10 mouse cellular contexts compared by ENCODE assay signal in the genomic region with DNA sequence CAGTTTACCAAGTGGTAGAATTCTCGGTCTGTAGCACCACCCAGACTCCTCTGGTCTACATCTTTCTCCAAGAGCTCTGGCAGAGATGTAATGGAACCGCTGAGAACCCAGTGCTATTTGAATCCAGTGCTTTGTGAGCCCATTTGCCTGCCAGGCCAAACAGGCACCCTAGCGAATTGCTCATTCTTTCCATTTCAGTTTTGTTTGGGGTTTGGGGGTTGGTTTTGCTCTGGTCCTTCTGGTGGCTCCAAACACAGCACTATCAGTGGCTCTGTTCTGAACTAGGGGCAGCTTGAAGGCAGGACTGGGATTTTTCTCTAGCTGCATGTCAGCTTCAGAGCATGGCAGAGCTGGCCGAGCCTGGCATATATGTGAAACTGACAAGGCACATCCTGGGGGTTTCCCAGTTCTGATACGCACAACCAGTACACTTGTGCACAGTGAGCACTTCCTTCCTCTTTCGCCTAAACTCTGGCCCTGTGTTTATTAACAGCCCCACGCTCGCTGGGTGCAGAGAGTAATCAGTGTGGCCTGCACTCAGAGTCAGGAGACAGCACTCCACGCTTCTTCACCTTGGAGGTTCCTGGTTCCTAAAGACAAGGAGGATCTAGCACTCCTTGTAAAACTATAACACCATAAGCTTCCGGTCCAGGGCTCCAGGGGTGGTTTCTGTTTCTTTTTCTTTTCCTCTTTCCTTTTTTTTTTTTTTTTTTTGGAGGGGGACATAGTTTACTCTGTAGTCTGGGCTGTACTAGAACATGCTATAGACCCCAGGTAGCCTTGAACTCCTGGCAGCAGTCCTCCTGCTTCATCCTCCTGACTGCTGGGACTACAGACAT. TPM values are rescaled to one million over a fixed set of nuclear protein-coding genes. Genes with fewer than 3 reads are reported as not detected.
DNase-seq lines count a peak whose midpoint lies in the region; ATAC-seq and TF ChIP-seq lines count a peak whose summit lies in the region.
"Had no signal": no experiment of that assay in that cellular context is flagged by ENCODE, and none has a peak within 500 bp of the region (broad histone marks: within the 10 kb centered on the region; RNA-seq: fewer than 3 reads in every experiment).

No protein-coding gene starts in this region.

- peaks cover 6% of the 10 kb centered on the region; the same call in 1 of the 2 replicates for H3K4me1 ChIP-seq in kidney, adult 2 months (ENCODE audit: control insufficient read depth, insufficient read depth, low read length)
- H3K4me1 ChIP-seq in lung, embryonic 16.5 days (replicated peaks; ENCODE audit: control insufficient read depth, insufficient read depth, low read length): peaks cover 3% of the 10 kb centered on the region
- H3K4me1 ChIP-seq in hindbrain, embryonic 16.5 days (ENCODE audit: control insufficient read depth, insufficient read depth, low read depth, low read length): no peaks in the 10 kb centered on the region

- 0 out of 2 replicates have a peak overlapping the region, but pooled peaks have one; percentile 19 for H3K9ac ChIP-seq in lung, embryonic 16.5 days (ENCODE audit: low read length)
- no peak overlapping the region for H3K9ac ChIP-seq in hindbrain, embryonic 16.5 days (ENCODE audit: low read depth, low read length)

- 78% methylated on average over 10 of the region's 10 CpGs for WGBS in kidney, adult 2 months
- 57% methylated on average over 10 of the region's 10 CpGs for WGBS in lung, embryonic 16.5 days
- 81% methylated on average over 10 of the region's 10 CpGs for WGBS in hindbrain, embryonic 16.5 days

- ATAC-seq in common myeloid progenitor, adult 5-6 weeks (replicated peaks; ENCODE audit: low read depth, poor library complexity, severe bottlenecking): peak; percentile 95
- peak; percentile 53; the same call in 1 of the 2 replicates for ATAC-seq in lung, embryonic 16.5 days (ENCODE audit: low read depth)
- no peak for ATAC-seq in hindbrain, embryonic 16.5 days
- ATAC-seq: Patski had no signal

- no peak for TF ChIP-seq POLR2A in kidney, adult 2 months (IDR thresholded peaks at IDR 0.05; ENCODE audit: low read depth, low read length)

- H3K36me3 ChIP-seq in kidney, adult 2 months (ENCODE audit: control insufficient read depth, insufficient read depth, low read length): no peaks in the 10 kb centered on the region
- no peaks in the 10 kb centered on the region for H3K36me3 ChIP-seq in lung, embryonic 16.5 days (ENCODE audit: control insufficient read depth, insufficient read depth, low read length)
- H3K36me3 ChIP-seq in hindbrain, embryonic 16.5 days (ENCODE audit: control insufficient read depth, insufficient read depth, low read length): no peaks in the 10 kb centered on the region

- no peak overlapping the region for H3K4me2 ChIP-seq in lung, embryonic 16.5 days (ENCODE audit: low read depth, low read length)
- H3K4me2 ChIP-seq in hindbrain, embryonic 16.5 days (ENCODE audit: low read length): no peak overlapping the region

- no peaks in the 10 kb centered on the region for H3K27me3 ChIP-seq in kidney, adult 2 months (replicated peaks; ENCODE audit: control insufficient read depth, insufficient read depth, low read length)
- H3K27me3 ChIP-seq in lung, embryonic 16.5 days (ENCODE audit: control insufficient read depth, insufficient read depth, low read depth, low read length): no peaks in the 10 kb centered on the region
- H3K27me3 ChIP-seq in hindbrain, embryonic 16.5 days (replicated peaks; ENCODE audit: control insufficient read depth, insufficient read depth, low read length): no peaks in the 10 kb centered on the region
- H3K27me3 ChIP-seq: Patski had no signal

- no peak overlapping the region for H3K4me3 ChIP-seq in kidney, adult 2 months (ENCODE audit: insufficient read depth, low read depth, low read length)
- H3K4me3 ChIP-seq in lung, embryonic 16.5 days (ENCODE audit: low read length): no peak overlapping the region
- H3K4me3 ChIP-seq in hindbrain, embryonic 16.5 days (ENCODE audit: low read length): no peak overlapping the region

- no peaks in the 10 kb centered on the region for H3K9me3 ChIP-seq in lung, embryonic 16.5 days (ENCODE audit: control insufficient read depth, low read length)
- no peaks in the 10 kb centered on the region for H3K9me3 ChIP-seq in hindbrain, embryonic 16.5 days (ENCODE audit: control insufficient read depth, low read length)

- TF ChIP-seq CTCF in kidney, adult 2 months (conservative IDR thresholded peaks at IDR 0.05; ENCODE audit: insufficient read depth, insufficient read length, low read depth, low read length): no peak

- H3K27ac ChIP-seq in kidney, adult 2 months (ENCODE audit: insufficient read depth, low read depth, low read length): no peak overlapping the region
- peak overlapping the region; percentile 57 for H3K27ac ChIP-seq in lung, embryonic 16.5 days (ENCODE audit: low read length)
- no peak overlapping the region for H3K27ac ChIP-seq in hindbrain, embryonic 16.5 days (ENCODE audit: low read depth, low read length)

- peak; percentile 33 for DNase-seq in kidney, adult 2 months
- DNase-seq in kidney, adult 11 months: no peak
- peak; percentile 47 to 58 for DNase-seq in spleen, postnatal 14 days (ENCODE audit: low spot score in 2 of 2)
- DNase-seq in cerebellum, postnatal 36 days: no peak
- DNase-seq in ovary, postnatal 36 days (ENCODE audit: low spot score): no peak
- DNase-seq: cerebellum, postnatal 14 days had no signal

RNA-seq across cellular contexts. Expression of a gene that starts 9.9 kb away (rescaled TPM):
- 195 and 211 TPM in 2 replicates for polyA plus RNA-seq in kidney, adult 2 months (2012; rRNA removed)
- total RNA-seq in common myeloid progenitor, adult 5-6 weeks (2017): 60.7 and 82.5 TPM in 2 replicates
- 41.3 and 43.2 TPM in 2 replicates for polyA plus RNA-seq in lung, embryonic 16.5 days (2015; fragmentation: Nextera tagmentation; extraction: Ambion mirVana)
- 28.3 and 35.1 TPM in 2 replicates for polyA plus RNA-seq in hindbrain, embryonic 16.5 days (2015; fragmentation: Nextera tagmentation; extraction: Ambion mirVana)

RNA-seq across cellular contexts. Expression of a gene that starts 11.2 kb away (rescaled TPM):
- polyA plus RNA-seq in kidney, adult 2 months (2012; rRNA removed): 2.5 and 2.9 TPM in 2 replicates
- 7.0 and 9.2 TPM in 2 replicates for total RNA-seq in common myeloid progenitor, adult 5-6 weeks (2017)
- polyA plus RNA-seq in lung, embryonic 16.5 days (2015; fragmentation: Nextera tagmentation; extraction: Ambion mirVana): 3.5 and 4.0 TPM in 2 replicates
- polyA plus RNA-seq in hindbrain, embryonic 16.5 days (2015; fragmentation: Nextera tagmentation; extraction: Ambion mirVana): 27.8 and 28.5 TPM in 2 replicates

RNA-seq across cellular contexts. Expression of a gene that starts 42.0 kb away (rescaled TPM):
- 0.08 and 0.24 TPM in 2 replicates for polyA plus RNA-seq in kidney, adult 2 months (2012; rRNA removed)
- total RNA-seq in common myeloid progenitor, adult 5-6 weeks (2017): not detected in 2 replicates
- polyA plus RNA-seq in lung, embryonic 16.5 days (2015; fragmentation: Nextera tagmentation; extraction: Ambion mirVana): 0.26 TPM in 1 of 2 replicates, not detected in the other
- 0.38 and 0.40 TPM in 2 replicates for polyA plus RNA-seq in hindbrain, embryonic 16.5 days (2015; fragmentation: Nextera tagmentation; extraction: Ambion mirVana)

Comparison
In these comparisons a context has a peak if more than half of its experiments do, and no peak if none do; other contexts are left out.
1. DNase-seq: peak in kidney, adult 2 months (single experiment) and spleen, postnatal 14 days (2 of 2); none in kidney, adult 11 months (single experiment), cerebellum, postnatal 36 days (0 of 2) and ovary, postnatal 36 days (single experiment).